Mouse (Mus musculus) liver, embryonic 11.5 days (tissue): Measurements from ENCODE around the gene Atp5g1. TPM values are rescaled to one million over a fixed set of nuclear protein-coding genes. Genes with fewer than 3 reads are reported as not detected.
A peak's percentile ranks its signal among the peaks of the same experiment; 100 is the strongest.

Experiments used
- ATAC-seq: fragments of 200-750 bp; cut with Nextera tagmentation; replicated peaks from 2 replicates; pipeline ENCODE4 v1.8.0; 2017; ENCODE audit warnings: moderate number of reproducible peaks, mild to moderate bottlenecking, moderate TSS enrichment, moderate library complexity; ENCODE audit not compliant: low FRiP score
- DNase-seq: peaks from one replicate; pipeline ENCODE4 v3.0.0-alpha.2; 2017; ENCODE audit warnings: low spot score
- H3K27ac ChIP-seq: fragments of 300-500 bp; sonication (generic); 2 replicates; pipeline ENCODE4 v1.5.1; 2014; ENCODE audit warnings: mild to moderate bottlenecking, low read depth, low read length, control low read depth
- H3K27me3 ChIP-seq: fragments of 300-500 bp; sonication (generic); replicated peaks from 2 replicates; pipeline ENCODE4 v1.6.1; 2014; ENCODE audit warnings: low read length, mixed read lengths; ENCODE audit not compliant: control insufficient read depth, insufficient read depth
- H3K36me3 ChIP-seq: fragments of 300-500 bp; sonication (generic); 2 replicates; pipeline ENCODE4 v1.6.1; 2014; ENCODE audit warnings: mild to moderate bottlenecking, low read length, moderate library complexity, mixed read lengths; ENCODE audit not compliant: control insufficient read depth, insufficient read depth
- H3K4me1 ChIP-seq: fragments of 300-500 bp; sonication (generic); replicated peaks from 2 replicates; pipeline ENCODE4 v1.6.1; 2014; ENCODE audit warnings: low read length, mixed read lengths; ENCODE audit not compliant: control insufficient read depth, insufficient read depth
- H3K4me2 ChIP-seq: fragments of 300-500 bp; sonication (generic); 2 replicates; pipeline ENCODE4 v1.6.1; 2014; ENCODE audit warnings: mild to moderate bottlenecking, control low read depth, moderate library complexity
- H3K4me3 ChIP-seq: fragments of 300-500 bp; sonication (generic); 2 replicates; pipeline ENCODE4 v1.5.1; 2014; ENCODE audit warnings: low read depth, low read length, control low read depth
- H3K9ac ChIP-seq: fragments of 300-500 bp; sonication (generic); 2 replicates; pipeline ENCODE4 v1.6.1; 2014; ENCODE audit warnings: low read depth, low read length, control low read depth
- H3K9me3 ChIP-seq: fragments of 300-500 bp; sonication (generic); 2 replicates; pipeline ENCODE4 v1.6.1; 2016; ENCODE audit warnings: low read length, inconsistent platforms, mixed read lengths; ENCODE audit not compliant: control insufficient read depth
- WGBS: fragments of 180-500 bp; shearing (Covaris S2); extraction: QIAGEN DNeasy Blood & Tissue Kit; methylation state at CpG from one replicate; pipeline ENCODE4 v1.1.7; 2014; 5-methylcytosine and 5-hydroxymethylcytosine counted together
- polyA plus RNA-seq: library from polyadenylated mRNA; unstranded; fragments of >200 nt; fragmentation: Nextera tagmentation; extraction: Ambion mirVana; gene quantifications from 2 replicates; pipeline ENCODE4 v1.2.1, GENCODE M21; 2014

The Atp5g1 gene
- polyA plus RNA-seq, 1 experiment from 2014 or later = 994 TPM

GRCm38 (mm10) chr11:96038560-96038959 lies 36.9 kb downstream of the Atp5g1 start:
- DNase-seq (no peak), ATAC-seq (no peak)
- no peaks in the 10 kb centered on the region for H3K9me3 ChIP-seq
- peaks cover 11% of the 10 kb centered on the region for H3K4me1 ChIP-seq
- H3K36me3 ChIP-seq = peaks cover 10% of the 10 kb centered on the region; the same call in 1 of the 2 replicates
- H3K9ac ChIP-seq = no peak overlapping the region
- H3K4me2 ChIP-seq = no peak overlapping the region
- 42% methylated on average over 1 of the region's 1 CpGs for WGBS
- no peak overlapping the region for H3K4me3 ChIP-seq
- no peak overlapping the region for H3K27ac ChIP-seq
- H3K27me3 ChIP-seq = no peaks in the 10 kb centered on the region

DNA sequence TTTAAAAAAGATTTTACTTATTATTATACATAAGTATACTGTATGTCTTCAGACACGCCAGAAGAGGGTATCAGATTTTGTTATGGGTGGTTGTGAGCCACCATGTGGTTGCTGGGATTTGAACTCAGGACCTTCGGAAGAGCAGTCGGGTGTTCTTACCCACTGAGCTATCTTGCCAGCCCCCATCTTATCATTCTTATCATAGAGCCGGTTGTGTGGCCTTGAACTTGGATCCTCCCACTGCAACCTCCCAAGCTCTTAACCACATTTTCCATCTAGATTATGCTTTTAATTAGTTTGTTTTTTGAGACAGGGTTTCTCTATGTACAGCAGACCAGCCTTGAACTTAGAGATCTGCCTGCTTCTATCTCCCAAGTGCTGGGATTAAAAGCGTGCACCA lies 38.0 kb downstream of the Atp5g1 start:
- H3K9ac ChIP-seq = no peak overlapping the region
- no peak for DNase-seq
- peaks cover 11% of the 10 kb centered on the region for H3K4me1 ChIP-seq
- H3K27me3 ChIP-seq = no peaks in the 10 kb centered on the region
- H3K36me3 ChIP-seq = peaks cover 10% of the 10 kb centered on the region; the same call in 1 of the 2 replicates
- WGBS = 82% methylated on average over 5 of the region's 5 CpGs
- H3K4me3 ChIP-seq = no peak overlapping the region
- ATAC-seq = no peak
- H3K9me3 ChIP-seq = no peaks in the 10 kb centered on the region
- no peak overlapping the region for H3K27ac ChIP-seq
- H3K4me2 ChIP-seq = no peak overlapping the region

- WGBS = 6% methylated on average over 6 of the region's 6 CpGs
- Histone ChIP-seq H3K9me3 (no peaks in the 10 kb centered on the region), H3K36me3 (peaks cover 8% of the 10 kb centered on the region; the same call in 1 of the 2 replicates), H3K9ac (peak overlapping the region; percentile 80), H3K27me3 (no peaks in the 10 kb centered on the region), H3K4me2 (peak overlapping the region; percentile 81), H3K4me1 (peaks cover 11% of the 10 kb centered on the region), H3K4me3 (peak overlapping the region; percentile 87), H3K27ac (no peak overlapping the region; the same call in 1 of the 2 replicates)
- no peak for DNase-seq
- ATAC-seq = peak; percentile 27; the same call in 1 of the 2 replicates
Measured at GRCm38 (mm10) chr11:96035133-96035532, 40.3 kb downstream of the Atp5g1 start.

DNA sequence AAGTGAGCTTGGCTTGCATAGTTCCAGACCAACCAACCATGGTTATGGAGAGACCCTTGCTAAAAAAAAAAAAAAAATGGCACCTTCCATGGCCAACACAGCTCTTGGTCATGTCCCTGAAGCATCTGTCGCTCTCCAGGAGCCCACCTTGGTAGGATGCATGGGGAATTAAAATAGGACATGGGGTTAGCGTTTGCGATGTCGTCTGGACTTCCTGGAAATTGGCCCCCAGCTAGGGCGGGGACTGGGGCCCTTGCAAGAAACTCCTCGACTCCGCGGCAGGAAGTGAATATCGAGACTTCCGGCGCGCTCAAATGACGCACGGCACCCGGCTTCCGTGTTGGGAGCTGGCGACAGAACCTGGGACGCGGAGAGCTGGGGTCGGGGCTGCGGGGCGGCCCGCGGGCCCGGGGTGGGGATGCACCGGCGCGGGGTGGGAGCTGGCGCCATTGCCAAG lies 40.8 kb downstream of the Atp5g1 start, which contains the start of gene Snf8:
Gene Snf8 (plus strand): TSS at position 290 of the 457 bp plus-strand sequence.
- H3K9ac ChIP-seq = peak within 1 kb of the TSS; percentile 80
- peak within 1 kb of the TSS; percentile 52 for H3K27ac ChIP-seq
- ATAC-seq = peak; percentile 83
- peaks cover 8% of the 10 kb centered on the region; the same call in 1 of the 2 replicates for H3K36me3 ChIP-seq
- peak within 1 kb of the TSS; percentile 87 for H3K4me3 ChIP-seq
- H3K9me3 ChIP-seq = no peaks in the 10 kb centered on the region
- H3K4me2 ChIP-seq = peak within 1 kb of the TSS; percentile 81
- DNase-seq = peak; percentile 98
- WGBS = under 1% methylated on average over 29 of the region's 29 CpGs
- no peaks in the 10 kb centered on the region for H3K27me3 ChIP-seq
- H3K4me1 ChIP-seq = peaks cover 11% of the 10 kb centered on the region

DNA sequence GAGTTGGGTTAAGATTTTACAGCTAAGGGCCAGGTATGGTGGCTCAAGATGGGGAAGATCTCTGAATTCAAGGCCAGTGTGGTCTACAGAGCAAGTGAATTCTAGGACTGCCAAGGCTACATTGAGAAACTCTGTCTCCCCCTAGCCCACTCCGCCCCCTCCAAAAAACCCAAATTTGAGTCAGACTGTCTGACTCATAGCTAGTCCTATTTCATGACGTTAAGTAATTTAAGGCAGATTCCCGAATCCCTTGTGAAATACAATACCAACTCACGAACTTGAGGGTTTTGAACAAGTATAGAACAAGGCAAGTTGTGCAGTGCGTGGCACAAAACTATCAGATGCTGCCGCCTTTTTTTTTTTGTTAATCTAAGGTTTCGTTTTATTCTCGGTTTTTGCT lies 41.4 kb downstream of the Atp5g1 start:
- WGBS = 36% methylated on average over 8 of the region's 8 CpGs
- peak overlapping the region; percentile 80 for H3K9ac ChIP-seq

GRCm38 (mm10) chr11:96033264-96033663 lies 42.2 kb downstream of the Atp5g1 start:
- no peak overlapping the region for H3K27ac ChIP-seq
- DNase-seq (no peak), ATAC-seq (no peak)
- H3K4me3 ChIP-seq = no peak overlapping the region
- no peaks in the 10 kb centered on the region for H3K9me3 ChIP-seq
- WGBS = 93% methylated on average over 3 of the region's 3 CpGs
- peaks cover 11% of the 10 kb centered on the region for H3K4me1 ChIP-seq
- H3K4me2 ChIP-seq = no peak overlapping the region
- 0 out of 2 replicates have a peak, but pooled peaks cover 2% of the 10 kb centered on the region for H3K36me3 ChIP-seq
- H3K27me3 ChIP-seq = no peaks in the 10 kb centered on the region
- no peak overlapping the region for H3K9ac ChIP-seq

More for the DNA sequence above, 41.4 kb downstream of the Atp5g1 start:
- peaks cover 5% of the 10 kb centered on the region; the same call in 1 of the 2 replicates for H3K36me3 ChIP-seq
- peaks cover 11% of the 10 kb centered on the region for H3K4me1 ChIP-seq
- no peaks in the 10 kb centered on the region for H3K9me3 ChIP-seq
- peak overlapping the region; percentile 52 for H3K27ac ChIP-seq
- DNase-seq = no peak
- no peaks in the 10 kb centered on the region for H3K27me3 ChIP-seq
- peak overlapping the region; percentile 87 for H3K4me3 ChIP-seq
- ATAC-seq = no peak
- peak overlapping the region; percentile 81 for H3K4me2 ChIP-seq

DNA sequence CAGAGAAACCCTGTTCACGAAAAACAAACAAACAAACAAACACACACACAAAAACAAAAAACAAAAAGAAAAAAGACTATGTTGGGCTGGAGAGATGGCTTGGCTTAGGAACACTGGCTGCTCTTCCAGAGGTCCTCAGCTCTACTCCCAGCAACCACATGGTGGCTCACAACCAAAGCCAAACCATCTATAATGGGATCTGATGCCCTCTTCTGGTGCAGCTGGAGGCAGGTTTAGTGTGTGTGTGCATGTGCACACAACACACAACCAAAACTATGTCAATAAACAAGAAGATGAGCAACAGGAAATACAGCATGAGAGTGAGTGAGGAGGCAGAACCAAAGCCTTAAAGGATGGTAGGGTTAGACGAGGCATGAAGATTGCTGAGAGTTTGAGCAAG lies 43.8 kb downstream of the Atp5g1 start:
- H3K9me3 ChIP-seq = no peaks in the 10 kb centered on the region
- DNase-seq (no peak), ATAC-seq (no peak)
- 79% methylated on average over 2 of the region's 2 CpGs for WGBS
- no peak overlapping the region for H3K4me3 ChIP-seq
- no peaks in the 10 kb centered on the region for H3K36me3 ChIP-seq
- H3K9ac ChIP-seq = no peak overlapping the region
- H3K4me1 ChIP-seq = peaks cover 11% of the 10 kb centered on the region
- no peak overlapping the region for H3K27ac ChIP-seq
- no peak overlapping the region for H3K4me2 ChIP-seq
- no peaks in the 10 kb centered on the region for H3K27me3 ChIP-seq

DNA sequence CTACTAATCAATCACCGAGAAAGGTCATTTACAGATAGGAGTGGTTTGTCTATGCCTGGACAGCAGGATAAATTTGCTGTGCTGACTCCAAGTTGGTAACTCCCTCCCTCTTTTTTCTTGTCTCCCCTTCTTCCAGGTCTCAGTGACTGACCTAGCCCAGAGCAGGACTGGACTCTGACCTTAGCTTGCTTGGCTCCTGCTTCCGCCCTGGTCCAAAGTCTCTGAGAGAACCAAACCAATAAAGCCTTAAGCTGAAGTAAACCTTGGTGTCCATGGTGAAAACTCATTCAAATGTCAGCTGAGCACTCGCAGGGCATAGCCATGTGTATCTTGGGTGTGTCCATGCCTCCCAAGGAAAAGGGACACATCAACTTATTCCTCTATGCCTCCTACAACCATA lies 44.9 kb downstream of the Atp5g1 start:
- Histone ChIP-seq H3K36me3 (no peaks in the 10 kb centered on the region), H3K9me3 (no peaks in the 10 kb centered on the region), H3K4me2 (no peak overlapping the region), H3K4me1 (peaks cover 6% of the 10 kb centered on the region), H3K9ac (no peak overlapping the region), H3K4me3 (no peak overlapping the region), H3K27ac (no peak overlapping the region), H3K27me3 (no peaks in the 10 kb centered on the region; the same call in 1 of the 2 replicates)
- WGBS = 80% methylated on average over 3 of the region's 3 CpGs
- ATAC-seq (no peak), DNase-seq (no peak)

DNA sequence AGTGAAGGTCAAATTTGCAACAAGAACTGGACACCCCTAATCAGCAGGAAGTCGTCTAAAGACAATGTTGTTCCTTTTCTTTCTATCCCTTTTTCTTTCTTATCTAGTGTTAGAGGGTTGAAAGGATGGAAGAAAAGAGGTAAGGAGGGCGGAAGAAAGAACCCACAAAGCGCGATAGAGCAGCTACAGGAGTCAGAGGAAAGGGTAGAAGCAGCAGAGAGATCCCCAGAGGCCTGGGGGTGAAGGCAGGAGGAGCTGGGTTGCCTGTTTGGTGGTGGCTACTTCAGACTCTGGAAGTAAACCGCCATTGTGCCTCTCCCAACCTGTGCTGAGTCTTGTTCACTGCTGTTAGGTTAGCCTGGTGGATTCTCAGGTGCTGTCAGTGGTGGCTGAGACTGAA lies 47.3 kb downstream of the Atp5g1 start:
- Histone ChIP-seq H3K9me3 (no peaks in the 10 kb centered on the region), H3K27me3 (no peaks in the 10 kb centered on the region; the same call in 1 of the 2 replicates), H3K9ac (no peak overlapping the region; the same call in 1 of the 2 replicates), H3K36me3 (no peaks in the 10 kb centered on the region), H3K4me3 (no peak overlapping the region), H3K4me2 (no peak overlapping the region), H3K27ac (no peak overlapping the region), H3K4me1 (no peaks in the 10 kb centered on the region; the same call in none of the 2 replicates)
- ATAC-seq (no peak), DNase-seq (no peak)
- 43% methylated on average over 5 of the region's 5 CpGs for WGBS
